Mouse (Mus musculus): ENCODE data around the gene Cd180.
"Not testable (repeated sequence)": the region's sequence is repeated elsewhere in the genome, so short reads cannot be mapped to it uniquely, and the experiment has no call there.

Gene Cd180

GRCm38 (mm10) chr13:102693341-102693801 is at the start of gene Cd180:
TSS of gene Cd180 (plus strand) at chr13:102693558.
- DNase-seq (ENCODE audit: low spot score) = peak; percentile 11

DNA sequence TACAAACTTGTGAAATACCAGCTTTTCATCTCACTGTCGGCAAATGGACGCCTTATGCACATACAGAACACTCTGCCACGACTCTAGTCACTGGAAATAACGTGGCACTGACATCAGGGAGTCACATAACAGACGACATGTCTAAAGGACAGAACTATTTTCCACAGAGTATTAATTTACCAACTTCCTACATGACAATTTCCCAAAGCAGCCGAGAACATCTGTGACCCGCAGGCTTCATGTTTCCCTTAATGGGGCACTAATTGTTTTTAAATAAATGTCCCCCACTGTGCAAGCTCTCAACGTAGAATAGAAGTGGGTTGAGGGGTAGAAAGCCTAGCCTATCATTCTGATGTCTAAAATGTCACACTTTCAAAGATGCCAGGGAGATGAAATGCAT is 49.0 kb upstream of the Cd180 start:
- DNase-seq (ENCODE audit: low spot score) = no peak

- peak; percentile 19 for DNase-seq (ENCODE audit: low spot score)
Measured at GRCm38 (mm10) chr13:102644789-102645551, 48.4 kb upstream of the Cd180 start.

- DNase-seq (ENCODE audit: low spot score) = no peak
Measured at GRCm38 (mm10) chr13:102646271-102646771, 47.0 kb upstream of the Cd180 start.

DNA sequence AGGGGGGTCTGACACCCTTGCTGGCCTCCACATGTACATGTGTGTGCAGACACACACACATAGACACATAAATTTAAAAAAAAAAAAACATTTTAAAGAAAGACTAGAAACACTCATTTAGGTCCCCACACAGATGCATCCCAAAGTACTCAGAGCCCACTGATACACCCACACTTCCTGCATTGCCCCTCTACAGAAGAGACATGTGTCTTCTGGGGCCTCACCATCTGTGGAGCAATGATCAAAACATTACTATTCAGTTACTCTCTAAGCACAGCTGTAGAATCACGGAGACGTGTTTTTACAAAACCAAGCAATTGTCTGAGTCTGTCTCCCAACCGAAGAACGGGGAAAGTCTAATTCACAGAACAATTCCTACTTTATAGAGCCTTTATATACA is 45.8 kb upstream of the Cd180 start:
- DNase-seq (ENCODE audit: low spot score) = no peak

- no peak for DNase-seq (ENCODE audit: low spot score)
Measured at GRCm38 (mm10) chr13:102652303-102652889, 41.0 kb upstream of the Cd180 start.

DNA sequence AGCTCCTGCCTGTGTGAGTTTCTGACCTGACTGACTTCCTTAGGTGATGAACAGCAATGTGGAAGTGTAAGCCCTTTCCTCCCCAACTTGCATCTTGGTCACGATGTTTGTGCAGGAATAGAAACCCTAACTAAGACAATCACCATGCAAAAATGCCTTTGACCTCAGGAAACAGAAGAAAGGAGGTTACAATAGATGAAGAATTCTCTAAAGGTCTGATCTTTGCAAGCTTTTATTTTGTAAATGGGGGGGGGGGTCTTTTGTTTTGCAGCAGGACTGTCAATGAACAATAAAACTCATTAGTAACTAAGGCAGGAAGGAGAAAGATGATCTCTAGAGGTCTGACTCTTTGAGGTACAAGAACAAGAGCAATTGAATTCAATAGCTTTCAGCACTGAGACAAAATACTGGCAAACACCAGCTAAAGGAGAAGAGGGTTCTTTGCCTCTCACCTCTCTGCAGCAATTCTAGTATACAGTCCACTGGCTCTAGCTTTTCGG is 38.2 kb upstream of the Cd180 start:
- DNase-seq (ENCODE audit: low spot score) = no peak

GRCm38 (mm10) chr13:102656153-102656690 is 37.1 kb upstream of the Cd180 start:
- no peak for DNase-seq (ENCODE audit: low spot score)

GRCm38 (mm10) chr13:102658223-102658839 is 35.0 kb upstream of the Cd180 start:
- DNase-seq (ENCODE audit: low spot score) = no peak

- no peak for DNase-seq (ENCODE audit: low spot score)
Measured at GRCm38 (mm10) chr13:102664041-102664440, 29.3 kb upstream of the Cd180 start.

GRCm38 (mm10) chr13:102664843-102665587 is 28.3 kb upstream of the Cd180 start:
- DNase-seq (ENCODE audit: low spot score) = peak; percentile 53

- DNase-seq (ENCODE audit: low spot score) = no peak
Measured at GRCm38 (mm10) chr13:102665588-102666232, 27.6 kb upstream of the Cd180 start.

DNA sequence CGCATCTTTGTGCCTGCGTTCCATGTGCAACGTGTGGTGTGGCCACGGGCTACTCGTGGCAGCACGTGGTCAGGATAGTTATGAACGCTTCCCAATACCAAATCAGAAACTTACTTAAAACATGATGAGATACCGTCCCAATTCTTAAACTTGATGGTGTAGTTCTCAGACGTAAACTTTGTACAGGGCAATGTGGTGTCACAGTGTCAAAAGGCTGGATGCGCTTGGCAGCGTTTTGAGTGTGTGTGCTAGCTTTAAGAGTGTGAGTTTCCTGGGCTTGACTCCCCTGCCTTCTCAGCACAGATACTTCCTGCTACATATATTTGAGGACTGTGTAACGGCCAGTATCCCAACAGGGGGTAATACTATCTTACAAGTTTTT is 27.1 kb upstream of the Cd180 start:
- no peak for DNase-seq (ENCODE audit: low spot score)

DNA sequence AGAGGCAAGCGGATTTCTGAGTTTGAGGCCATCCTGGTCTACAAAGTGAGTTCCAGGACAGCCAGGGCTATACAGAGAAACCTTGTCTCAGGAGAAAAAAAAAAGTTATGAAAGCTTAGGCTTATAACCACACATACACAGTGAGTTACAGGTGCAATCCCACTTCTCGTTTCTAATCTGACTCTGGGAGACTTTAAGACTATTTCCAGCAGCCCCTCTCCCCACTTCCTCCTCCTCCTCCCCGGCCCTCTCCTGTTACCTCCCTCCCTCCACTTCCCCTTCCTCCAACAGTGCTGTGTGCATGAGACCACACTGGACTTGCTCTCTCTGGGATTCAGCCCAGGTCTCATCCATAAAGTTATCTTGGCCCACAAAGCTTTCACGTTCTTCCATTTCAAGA is 26.6 kb upstream of the Cd180 start:
- DNase-seq (ENCODE audit: low spot score) = no peak

DNA sequence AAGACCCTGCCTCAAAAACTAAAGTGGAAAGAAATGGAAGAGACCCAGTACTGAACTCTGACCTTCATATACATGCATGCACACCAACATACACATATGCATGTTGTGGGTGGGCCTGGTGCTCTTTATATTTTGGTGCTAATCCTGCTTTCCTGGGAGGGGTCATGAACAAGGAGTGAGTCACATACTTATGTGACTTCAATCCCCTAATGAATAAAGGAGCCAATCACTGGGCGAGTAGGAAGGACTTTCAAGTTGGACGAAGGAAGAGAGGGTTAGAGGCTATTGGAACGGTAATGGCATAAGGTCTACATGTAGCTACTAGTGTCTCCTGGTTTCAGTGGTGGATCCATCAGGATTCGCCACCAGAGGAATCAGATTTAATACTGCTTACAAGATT is 26.0 kb upstream of the Cd180 start:
- DNase-seq (ENCODE audit: low spot score) = no peak

GRCm38 (mm10) chr13:102667842-102668241 is 25.5 kb upstream of the Cd180 start:
- DNase-seq (ENCODE audit: low spot score) = no peak

DNA sequence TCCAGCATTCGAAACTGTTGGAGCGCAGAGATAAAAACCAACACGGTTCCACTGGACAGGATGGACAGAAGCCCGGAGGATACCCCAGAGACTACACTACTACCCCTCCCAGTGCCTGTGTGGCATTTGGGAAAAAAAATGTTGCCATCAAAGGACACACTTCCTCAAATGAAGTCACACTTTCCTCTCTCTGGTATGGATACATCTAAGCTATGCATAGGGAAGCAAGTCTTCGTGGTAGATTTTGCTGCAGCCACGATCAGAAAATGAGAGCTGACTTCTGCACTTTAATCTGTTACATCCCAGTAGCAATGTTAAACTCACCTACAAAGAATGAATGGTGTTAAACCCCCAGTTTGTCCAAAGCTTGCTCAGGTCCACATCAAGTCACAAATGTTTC is 24.4 kb upstream of the Cd180 start:
- no peak for DNase-seq (ENCODE audit: low spot score)

DNA sequence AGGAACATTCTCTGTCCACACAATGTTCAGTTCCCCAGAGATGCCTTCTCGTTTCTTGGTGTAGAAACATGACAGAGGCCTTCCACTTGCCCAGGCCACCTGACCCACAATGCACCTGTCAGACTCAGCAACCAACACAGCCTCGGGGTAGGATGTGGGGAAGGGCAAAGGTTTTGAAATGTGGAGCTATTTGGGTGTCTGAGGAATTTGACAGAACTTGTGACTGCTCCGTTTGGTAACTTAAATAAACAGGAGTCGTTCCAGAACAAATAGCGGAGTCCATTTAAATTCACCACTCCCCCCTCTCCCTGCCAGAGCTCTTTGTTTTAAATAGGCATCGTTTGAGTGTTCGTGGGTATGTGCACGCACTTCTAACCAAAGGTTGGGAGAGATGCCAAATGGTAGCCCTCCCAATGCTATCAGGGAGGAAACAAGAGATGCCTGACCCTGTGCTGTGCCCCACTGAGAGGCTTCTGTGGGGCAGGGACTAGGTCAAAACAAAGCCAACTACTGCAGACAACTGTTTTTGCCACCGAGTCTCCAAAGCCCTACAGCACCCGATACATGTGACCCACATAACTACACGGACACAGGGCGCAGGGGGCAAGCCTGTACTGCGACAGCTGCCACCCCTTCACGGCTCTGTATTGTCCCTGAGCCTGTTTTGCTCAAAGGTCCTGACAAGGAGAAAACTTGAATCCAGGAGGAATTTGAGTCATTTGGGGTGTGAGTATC is 23.7 kb upstream of the Cd180 start:
- DNase-seq (ENCODE audit: low spot score) = no peak

GRCm38 (mm10) chr13:102670503-102670902 is 22.9 kb upstream of the Cd180 start:
- DNase-seq (ENCODE audit: low spot score) = no peak

DNA sequence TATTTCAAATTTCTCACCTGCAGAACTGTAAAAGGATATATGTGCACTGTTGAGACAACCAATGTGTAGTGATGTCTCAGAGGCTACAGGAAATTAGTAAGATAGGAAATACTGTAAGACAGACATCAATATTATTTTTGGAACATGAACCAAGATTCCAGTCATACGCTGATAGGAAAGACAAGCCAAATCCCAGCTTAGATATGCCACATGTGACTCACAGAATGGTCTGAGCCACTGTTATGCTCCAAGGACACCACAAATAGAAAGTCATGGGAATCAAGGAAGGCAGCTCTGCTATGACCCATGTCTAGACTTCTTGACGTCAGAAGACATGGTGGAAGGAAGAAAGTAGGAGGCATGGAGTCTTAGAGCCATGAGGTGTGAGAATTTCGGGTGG is 19.3 kb upstream of the Cd180 start:
- no peak for DNase-seq (ENCODE audit: low spot score)

- DNase-seq (ENCODE audit: low spot score) = not testable (repeated sequence)
Measured at GRCm38 (mm10) chr13:102677602-102678001, 15.8 kb upstream of the Cd180 start.

Measured in spleen, adult 12 weeks (tissue).